Mouse (Mus musculus): ENCODE results near the gene Tmem132b. TPM values are rescaled to one million over a fixed set of nuclear protein-coding genes. Genes with fewer than 3 reads are reported as not detected.

Gene Tmem132b
- polyA plus RNA-seq, 1 experiment from 2014 or later: 2.7 TPM

DNA sequence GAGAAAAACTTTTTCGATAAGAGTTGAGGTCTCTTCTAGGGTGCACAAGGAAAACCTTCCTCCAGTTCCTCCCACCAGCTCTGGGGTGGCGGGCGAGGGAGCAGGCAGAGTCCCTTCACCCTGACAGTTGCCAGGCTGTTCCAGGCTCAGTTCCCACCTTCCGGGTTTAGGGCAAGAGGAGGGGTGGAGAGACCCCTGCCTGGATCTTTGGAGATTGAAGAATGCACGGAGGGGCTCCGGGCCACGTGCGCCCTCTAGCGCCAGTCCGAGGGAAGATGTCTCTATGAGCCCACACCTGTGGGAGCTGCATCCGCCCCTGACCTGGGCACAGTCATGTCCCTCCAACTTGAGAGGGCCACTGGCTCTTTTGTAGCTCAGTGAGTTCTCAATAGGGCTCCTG is 268.5 kb downstream of the Tmem132b start:
- Histone ChIP-seq H3K4me2 (replicated peaks) (peak overlapping the region; percentile 32), H3K27me3 (no peaks in the 10 kb centered on the region), H3K36me3 (no peaks in the 10 kb centered on the region), H3K4me1 (replicated peaks) (peaks cover 9% of the 10 kb centered on the region), H3K9ac (replicated peaks) (no peak overlapping the region), H3K4me3 (replicated peaks) (no peak overlapping the region), H3K9me3 (no peaks in the 10 kb centered on the region), H3K27ac (no peak overlapping the region)
- WGBS: 12% methylated on average over 11 of the region's 11 CpGs
- ATAC-seq: peak; percentile 45; the same call in 1 of the 2 replicates

DNA sequence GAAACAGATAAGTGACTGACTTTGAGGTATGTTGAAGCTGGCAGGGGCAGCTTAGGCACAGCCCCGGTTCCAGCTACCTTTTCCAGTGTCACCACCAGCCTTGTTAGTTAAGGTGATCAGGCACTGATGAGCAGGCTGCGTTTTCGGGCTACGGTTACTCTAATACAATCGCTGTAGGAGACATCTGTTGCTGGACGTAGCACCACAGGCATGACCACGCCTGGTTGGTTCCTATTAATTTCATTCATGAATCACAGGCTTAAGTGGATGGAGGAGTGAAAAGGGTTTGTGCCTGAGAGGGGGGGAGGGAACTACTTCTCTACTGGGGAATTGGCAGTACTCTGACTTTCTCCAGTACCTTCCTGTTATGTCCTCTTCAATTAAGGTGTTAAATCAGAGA is 271.2 kb downstream of the Tmem132b start:
- no peak overlapping the region for H3K27ac ChIP-seq
- WGBS: 50% methylated on average over 7 of the region's 7 CpGs

DNA sequence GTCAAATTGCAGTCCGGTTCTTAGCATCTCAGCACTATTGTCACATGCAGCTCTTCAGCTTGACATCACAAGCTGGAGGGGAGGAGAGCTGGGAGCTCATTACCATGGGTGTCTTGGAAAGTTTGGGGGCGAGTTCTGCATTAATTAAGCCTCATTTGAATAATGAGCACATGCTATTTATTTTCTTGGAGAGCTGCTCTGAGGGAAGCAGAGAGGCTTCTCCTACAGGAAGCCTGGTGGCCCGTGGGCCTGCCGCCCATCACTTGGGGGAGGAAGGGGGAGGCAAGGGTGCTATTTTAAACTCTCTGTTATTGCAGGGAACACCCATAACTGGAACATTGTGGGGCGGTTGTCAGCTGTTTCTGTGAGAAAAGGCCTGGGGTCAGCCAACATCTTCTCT is 273.8 kb downstream of the Tmem132b start:
- H3K4me2 ChIP-seq (replicated peaks): no peak overlapping the region
- WGBS: 58% methylated on average over 5 of the region's 5 CpGs
- H3K27ac ChIP-seq: no peak overlapping the region
- ATAC-seq: no peak
- no peaks in the 10 kb centered on the region for H3K27me3 ChIP-seq
- H3K9ac ChIP-seq (replicated peaks): no peak overlapping the region
- no peaks in the 10 kb centered on the region for H3K36me3 ChIP-seq
- H3K4me1 ChIP-seq (replicated peaks): peaks cover 5% of the 10 kb centered on the region
- H3K4me3 ChIP-seq (replicated peaks): no peak overlapping the region
- H3K9me3 ChIP-seq: no peaks in the 10 kb centered on the region

More for the DNA sequence above, 271.2 kb downstream of the Tmem132b start:
- H3K4me1 ChIP-seq (replicated peaks): peaks cover 9% of the 10 kb centered on the region
- no peak overlapping the region for H3K4me3 ChIP-seq (replicated peaks)
- H3K9ac ChIP-seq (replicated peaks): no peak overlapping the region
- no peaks in the 10 kb centered on the region for H3K27me3 ChIP-seq
- ATAC-seq: no peak
- H3K9me3 ChIP-seq: no peaks in the 10 kb centered on the region
- no peak overlapping the region for H3K4me2 ChIP-seq (replicated peaks)
- H3K36me3 ChIP-seq: no peaks in the 10 kb centered on the region

GRCm38 (mm10) chr5:125807861-125808260 is 276.3 kb downstream of the Tmem132b start:
- no peak for ATAC-seq
- Histone ChIP-seq H3K4me2 (replicated peaks) (no peak overlapping the region), H3K4me1 (replicated peaks) (peaks cover 5% of the 10 kb centered on the region), H3K27ac (no peak overlapping the region), H3K4me3 (replicated peaks) (no peak overlapping the region), H3K36me3 (no peaks in the 10 kb centered on the region), H3K9ac (replicated peaks) (no peak overlapping the region), H3K9me3 (no peaks in the 10 kb centered on the region), H3K27me3 (no peaks in the 10 kb centered on the region)
- 86% methylated on average over 5 of the region's 5 CpGs for WGBS

DNA sequence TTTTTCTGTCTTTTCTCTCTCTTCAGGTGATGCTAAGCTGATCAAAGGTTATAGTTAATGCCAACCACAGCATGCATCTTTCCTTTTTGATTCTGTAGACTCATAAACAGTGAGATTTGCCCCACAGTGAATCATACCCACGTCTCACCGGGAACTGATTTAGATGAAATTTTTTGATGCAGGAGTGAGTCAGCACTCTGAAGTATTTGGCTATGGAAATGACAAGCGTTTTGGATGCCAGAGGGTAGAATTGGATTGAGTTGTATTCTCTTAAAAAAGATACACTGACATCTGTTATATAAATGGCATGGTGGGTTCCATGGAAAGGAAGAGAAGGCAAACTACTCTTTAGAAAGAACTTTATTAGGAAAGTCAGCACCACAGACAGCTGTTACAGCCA is 297.8 kb downstream of the Tmem132b start:
- Histone ChIP-seq H3K27me3 (no peaks in the 10 kb centered on the region), H3K4me1 (replicated peaks) (no peaks in the 10 kb centered on the region)

DNA sequence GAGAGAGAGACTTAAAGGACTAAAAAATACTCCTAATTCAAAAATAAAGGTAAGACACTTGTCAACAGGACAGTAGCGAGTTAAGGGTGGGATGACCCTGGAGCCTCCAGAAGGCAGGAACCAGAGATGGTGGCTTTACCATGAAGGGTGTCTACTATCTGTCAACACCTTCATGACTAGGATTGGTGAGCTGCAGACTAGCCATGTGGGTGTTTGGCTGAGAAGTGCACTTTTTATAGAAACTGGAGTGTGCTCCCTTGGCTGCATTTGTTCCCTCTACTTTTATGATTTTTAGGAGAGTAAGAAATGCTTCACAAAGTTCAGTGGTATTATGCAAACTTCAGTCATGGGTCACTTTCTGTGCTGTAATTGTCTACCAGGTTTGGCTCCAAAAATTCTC is 304.3 kb downstream of the Tmem132b start:
- Histone ChIP-seq H3K4me2 (replicated peaks) (no peak overlapping the region), H3K9me3 (peaks cover 8% of the 10 kb centered on the region), H3K36me3 (no peaks in the 10 kb centered on the region), H3K4me1 (replicated peaks) (no peaks in the 10 kb centered on the region), H3K9ac (replicated peaks) (no peak overlapping the region), H3K4me3 (replicated peaks) (no peak overlapping the region), H3K27ac (no peak overlapping the region), H3K27me3 (no peaks in the 10 kb centered on the region)
- WGBS: 88% methylated on average over 1 of the region's 1 CpGs
- ATAC-seq: no peak

More for the DNA sequence above, 297.8 kb downstream of the Tmem132b start:
- Histone ChIP-seq H3K4me2 (replicated peaks) (no peak overlapping the region), H3K36me3 (no peaks in the 10 kb centered on the region), H3K9me3 (peaks cover 3% of the 10 kb centered on the region; the same call in 1 of the 2 replicates), H3K27ac (no peak overlapping the region), H3K4me3 (replicated peaks) (no peak overlapping the region), H3K9ac (replicated peaks) (no peak overlapping the region)
- 88% methylated on average over 3 of the region's 3 CpGs for WGBS
- no peak for ATAC-seq

- Histone ChIP-seq H3K4me2 (replicated peaks) (no peak overlapping the region), H3K9me3 (peaks cover 8% of the 10 kb centered on the region), H3K4me3 (replicated peaks) (no peak overlapping the region), H3K27me3 (no peaks in the 10 kb centered on the region), H3K27ac (no peak overlapping the region), H3K4me1 (replicated peaks) (no peaks in the 10 kb centered on the region), H3K36me3 (no peaks in the 10 kb centered on the region), H3K9ac (replicated peaks) (no peak overlapping the region)
- no peak for ATAC-seq
- 72% methylated on average over 5 of the region's 5 CpGs for WGBS
Observed at GRCm38 (mm10) chr5:125836761-125837160, 305.2 kb downstream of the Tmem132b start.

Other genes with a start within 250 kb of the Tmem132b start
- gene Scarb1, start 190.7 kb upstream of the Tmem132b start, polyA plus RNA-seq (2015; fragmentation: Nextera tagmentation; extraction: Ambion mirVana): 22.1 and 22.8 TPM in 2 replicates
- 0.39 and 0.89 TPM in 2 replicates for gene Gm10382, start 142.5 kb upstream of the Tmem132b start, polyA plus RNA-seq (2015; fragmentation: Nextera tagmentation; extraction: Ambion mirVana)
- 1,275 and 1,322 TPM in 2 replicates for gene Ubc, start 141.6 kb upstream of the Tmem132b start, polyA plus RNA-seq (2015; fragmentation: Nextera tagmentation; extraction: Ambion mirVana)
- 12.1 and 13.2 TPM in 2 replicates for gene Dhx37, start 97.7 kb upstream of the Tmem132b start, polyA plus RNA-seq (2015; fragmentation: Nextera tagmentation; extraction: Ambion mirVana)
- gene Bri3bp, start 90.2 kb upstream of the Tmem132b start, polyA plus RNA-seq (2015; fragmentation: Nextera tagmentation; extraction: Ambion mirVana): 28.2 and 29.6 TPM in 2 replicates
- 54.5 and 57.5 TPM in 2 replicates for gene Aacs, start 56.0 kb upstream of the Tmem132b start, polyA plus RNA-seq (2015; fragmentation: Nextera tagmentation; extraction: Ambion mirVana)